Mouse (Mus musculus): ENCODE results near the gene Gpn3.

DNA sequence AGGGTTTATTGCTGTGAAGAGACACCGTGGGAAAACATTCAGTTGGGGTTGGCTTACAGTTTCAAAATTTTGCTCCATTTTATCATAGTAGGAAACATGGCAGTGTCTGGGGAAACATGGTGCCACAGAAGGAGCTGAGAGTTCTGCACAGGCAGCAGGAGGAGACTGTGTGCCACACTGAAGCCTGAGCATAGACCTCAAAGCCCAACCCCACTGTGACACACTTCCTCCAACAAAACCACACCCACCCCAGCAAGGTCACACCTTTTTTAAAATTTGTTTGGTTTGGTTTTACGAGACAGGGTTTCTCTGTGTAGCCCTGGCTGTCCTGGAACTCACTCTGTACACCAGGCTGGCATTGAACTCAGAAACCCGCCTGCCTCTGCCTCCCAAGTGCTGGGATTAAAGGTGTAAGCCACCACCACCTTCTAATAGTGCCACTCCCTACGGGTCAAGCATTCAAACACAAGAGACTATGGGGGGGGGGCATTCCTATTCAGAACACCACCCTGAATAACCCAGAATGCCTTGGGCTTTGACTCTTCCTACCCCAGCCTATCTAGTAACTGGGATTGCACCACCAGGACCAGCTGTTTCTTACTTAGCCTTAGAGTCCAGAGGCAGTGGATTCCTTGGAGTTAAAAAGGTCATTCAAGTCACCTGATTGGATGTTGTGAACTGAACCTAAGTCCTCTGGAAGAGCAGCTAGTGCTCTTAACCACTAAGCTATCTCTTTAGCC lies 58.5 kb downstream of the Gpn3 start:
- no peak for TF ChIP-seq CTCF (IDR thresholded peaks at IDR 0.05; ENCODE audit: extremely low read depth, insufficient read depth, insufficient read length, insufficient replicate concordance)
- no peak for TF ChIP-seq POLR2A (IDR thresholded peaks at IDR 0.05; ENCODE audit: low read depth, low read length)

All from spleen, adult 2 months (tissue).